Mouse (Mus musculus) liver, adult (tissue): ENCODE measurements around the gene Spaca7.

Source experiments
- GATA4 ChIP-seq: IDR thresholded peaks from 2 replicates; pipeline ENCODE4 v1.6.1; 2014; ENCODE audit warnings: mild to moderate bottlenecking, low read length; ENCODE audit not compliant: insufficient replicate concordance

The Spaca7 gene

DNA sequence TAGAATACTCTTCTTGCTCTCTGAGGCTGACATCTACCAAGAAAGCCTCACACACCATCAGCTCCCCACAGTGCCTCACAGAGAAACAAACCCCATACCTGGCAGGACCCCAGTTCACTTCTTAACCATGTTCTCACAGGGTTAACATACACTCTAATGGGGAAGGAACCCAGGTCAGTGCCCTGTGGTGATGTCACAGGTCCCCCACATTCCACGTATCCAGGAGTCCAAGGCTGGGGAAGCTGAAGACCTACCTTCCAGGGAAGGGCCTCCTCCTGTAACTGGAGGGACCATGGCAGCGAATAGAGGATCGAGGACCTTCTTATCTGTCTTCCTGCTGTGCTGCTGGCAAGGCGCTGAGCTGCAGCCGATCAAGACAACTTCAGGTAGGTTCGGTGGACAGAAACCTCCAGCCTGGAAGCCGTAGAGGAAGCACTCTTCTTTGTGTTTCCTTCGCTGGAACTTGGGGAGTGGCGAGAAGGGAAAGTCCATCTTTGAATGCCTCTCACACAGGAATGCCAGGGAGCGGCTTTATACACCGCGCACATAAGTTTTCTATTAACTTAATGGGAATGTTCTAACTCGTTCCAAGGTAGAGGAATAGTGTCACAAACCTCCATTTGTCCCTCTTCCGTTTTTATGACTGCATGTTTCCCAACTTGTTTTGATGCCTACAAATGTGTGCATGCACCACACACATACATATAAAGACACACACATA, at the start of gene Spaca7:
Gene Spaca7, plus strand, starts transcription at position 216 of the 721 bp plus-strand sequence.
- TF ChIP-seq GATA4 = no peak

- no peak for TF ChIP-seq GATA4
These were observed 48.5 kb upstream of the Spaca7 start for GRCm38 (mm10) chr8:12524279-12524678.

DNA sequence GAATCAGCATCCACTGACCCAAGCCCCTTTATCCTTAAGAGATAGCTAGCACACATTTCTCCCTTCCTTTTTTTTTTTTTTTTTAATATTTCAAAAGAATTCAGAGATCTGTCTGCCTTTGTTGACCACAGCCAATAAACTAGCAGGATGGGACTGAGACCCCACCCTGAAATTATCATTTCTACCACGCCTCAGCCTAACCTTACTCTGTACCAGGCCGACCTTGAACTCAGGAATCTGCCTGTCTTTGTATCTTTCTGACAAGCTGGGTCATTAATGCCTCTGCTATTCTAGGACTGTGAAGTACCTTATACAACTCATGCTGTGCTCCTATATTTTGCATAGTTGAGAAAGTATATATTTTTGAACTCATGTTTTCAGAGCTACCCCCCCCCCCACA, 44.2 kb upstream of the Spaca7 start:
- TF ChIP-seq GATA4 = no peak

DNA sequence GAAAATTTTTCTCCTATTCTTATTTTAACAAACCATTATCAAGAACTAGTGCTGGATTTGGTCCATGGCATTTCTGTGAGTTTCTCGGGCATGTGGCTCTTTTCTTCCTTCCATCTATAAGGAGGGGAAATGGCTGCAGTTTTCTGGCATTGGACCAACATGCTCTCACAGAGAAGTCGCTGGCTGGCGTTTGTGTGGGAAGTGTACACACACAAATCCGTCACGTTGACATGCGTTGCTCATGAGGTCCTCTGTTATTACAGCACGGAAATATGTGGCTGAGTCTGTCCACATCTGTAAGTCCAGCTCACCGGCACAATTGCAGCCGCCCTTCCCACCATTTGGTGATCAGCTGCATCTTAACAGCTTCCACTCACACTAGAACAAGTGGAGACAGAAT, 37.2 kb upstream of the Spaca7 start:
- TF ChIP-seq GATA4 = no peak

DNA sequence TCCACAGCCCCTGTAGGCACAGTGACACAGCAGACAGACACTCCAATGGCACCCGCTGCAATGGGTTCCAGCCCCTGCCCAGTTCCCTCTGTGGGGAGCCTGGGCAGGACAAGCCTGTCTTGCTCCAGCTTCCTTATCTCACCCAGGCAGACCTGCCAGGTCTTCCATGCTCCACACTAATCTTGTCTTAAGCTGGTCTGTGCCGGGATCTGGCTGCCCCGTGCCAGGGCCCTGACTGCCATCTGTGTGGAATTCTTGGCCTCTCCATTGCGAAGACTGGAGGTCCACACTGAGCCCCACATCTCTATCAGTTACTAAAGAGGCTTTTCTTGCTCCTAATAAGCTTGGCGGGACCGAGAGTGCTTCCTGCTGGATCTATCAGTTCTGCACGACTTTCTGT, 36.5 kb upstream of the Spaca7 start:
- TF ChIP-seq GATA4 = no peak

- no peak for TF ChIP-seq GATA4
These were observed 27.6 kb upstream of the Spaca7 start for GRCm38 (mm10) chr8:12545236-12545635.

GRCm38 (mm10) chr8:12545671-12546070, 27.2 kb upstream of the Spaca7 start:
- no peak for TF ChIP-seq GATA4

GRCm38 (mm10) chr8:12547466-12548220, 25.2 kb upstream of the Spaca7 start:
- no peak for TF ChIP-seq GATA4

GRCm38 (mm10) chr8:12548255-12548654, 24.6 kb upstream of the Spaca7 start:
- no peak for TF ChIP-seq GATA4

- no peak for TF ChIP-seq GATA4
These were observed 24.1 kb upstream of the Spaca7 start for GRCm38 (mm10) chr8:12548680-12549079.

DNA sequence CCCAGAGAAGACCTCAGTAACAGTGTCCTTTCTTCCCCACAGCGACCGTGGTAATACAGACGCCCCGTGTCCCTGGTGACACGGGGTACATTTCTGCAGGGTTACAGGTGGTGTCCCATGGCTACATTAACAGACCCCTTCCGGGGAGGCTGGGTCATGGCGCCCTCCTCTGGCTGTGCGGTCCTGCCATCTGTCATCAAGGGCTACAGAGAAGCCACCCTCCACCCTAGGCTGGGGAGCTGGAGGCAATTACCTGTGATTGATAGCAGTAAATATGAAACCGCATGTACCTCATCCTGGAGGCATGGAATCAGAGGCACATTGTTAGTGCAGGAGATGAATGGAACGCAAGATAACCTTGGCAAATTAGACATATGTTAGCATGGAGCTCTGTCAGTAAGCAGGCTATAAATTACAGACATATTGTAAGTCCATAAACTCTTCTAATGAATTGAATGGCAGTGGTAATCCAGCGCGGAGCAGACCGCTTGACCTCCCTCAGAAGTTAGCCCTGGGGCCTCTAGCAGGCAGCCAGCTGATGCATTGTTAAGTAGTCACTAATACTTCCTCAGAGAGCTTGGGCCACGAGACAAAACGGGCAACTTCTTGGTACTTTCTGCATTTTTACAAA, 17.2 kb upstream of the Spaca7 start:
- TF ChIP-seq GATA4 = no peak

DNA sequence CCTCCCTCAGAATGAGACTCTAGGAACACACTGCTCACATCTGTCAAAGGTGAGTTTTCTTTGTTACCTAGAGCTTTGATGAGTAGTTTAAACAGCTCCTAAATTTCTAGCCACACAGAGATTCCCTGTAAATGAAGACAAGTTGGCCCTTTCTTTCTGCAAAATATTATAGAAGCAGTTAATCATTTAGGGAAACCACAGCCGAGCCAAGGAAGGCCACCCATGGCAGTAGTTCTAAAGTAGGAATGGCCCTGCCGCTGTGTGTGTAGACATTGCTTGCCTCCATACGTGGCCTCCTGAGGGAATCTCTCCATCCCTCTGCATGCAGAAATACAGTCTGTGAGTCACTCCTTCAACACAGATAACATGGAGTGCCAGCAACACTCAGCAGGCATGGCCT, 14.0 kb upstream of the Spaca7 start:
- no peak for TF ChIP-seq GATA4

DNA sequence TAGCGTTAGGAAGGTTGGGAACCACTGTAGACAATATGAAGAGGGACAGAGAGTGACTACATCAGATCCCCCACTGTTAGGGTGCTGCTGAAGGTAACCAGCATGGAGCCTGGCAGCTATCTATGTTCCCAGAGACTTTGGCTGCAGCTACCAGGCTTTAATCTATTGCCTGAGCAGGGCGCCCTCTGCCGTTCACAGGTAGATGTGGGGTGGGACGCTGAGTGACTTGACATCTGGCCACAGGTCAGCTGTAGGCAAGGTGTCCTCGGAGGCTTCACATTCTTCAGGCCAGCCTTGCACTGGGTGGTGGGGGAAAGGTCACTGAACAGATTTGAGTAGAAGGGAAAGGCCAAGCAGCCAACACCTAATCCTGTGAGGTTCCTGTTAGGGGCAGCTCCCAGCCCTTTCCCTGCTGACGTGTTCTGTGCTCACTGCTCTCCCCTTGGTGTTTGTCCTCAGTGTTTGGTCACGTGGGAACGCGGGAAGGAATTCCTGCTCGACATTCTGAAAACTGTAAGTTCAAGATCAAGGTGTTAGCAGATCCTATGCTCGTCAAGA, 11.3 kb upstream of the Spaca7 start:
- no peak for TF ChIP-seq GATA4

GRCm38 (mm10) chr8:12564307-12564706, 8.5 kb upstream of the Spaca7 start:
- no peak for TF ChIP-seq GATA4

DNA sequence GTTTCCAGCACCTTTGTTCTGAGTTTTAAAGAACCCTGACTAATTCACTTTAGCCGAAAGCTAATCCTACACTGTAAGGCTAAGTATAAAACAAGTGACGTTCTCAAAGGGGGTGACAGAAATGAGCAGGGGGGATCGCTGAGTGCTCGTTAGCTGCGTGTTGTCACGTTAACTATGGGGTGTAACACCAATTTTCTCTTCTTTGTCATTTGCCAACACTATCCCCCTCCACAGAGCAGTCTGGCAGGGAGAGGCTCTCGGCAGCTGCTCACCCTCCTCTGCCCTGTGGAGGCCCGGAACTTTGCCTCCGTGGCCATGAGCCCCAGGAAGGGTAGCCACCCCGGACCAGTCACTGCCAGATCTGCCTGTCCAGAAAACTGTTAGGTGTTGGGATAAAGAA, 7.3 kb upstream of the Spaca7 start:
- TF ChIP-seq GATA4 = no peak

DNA sequence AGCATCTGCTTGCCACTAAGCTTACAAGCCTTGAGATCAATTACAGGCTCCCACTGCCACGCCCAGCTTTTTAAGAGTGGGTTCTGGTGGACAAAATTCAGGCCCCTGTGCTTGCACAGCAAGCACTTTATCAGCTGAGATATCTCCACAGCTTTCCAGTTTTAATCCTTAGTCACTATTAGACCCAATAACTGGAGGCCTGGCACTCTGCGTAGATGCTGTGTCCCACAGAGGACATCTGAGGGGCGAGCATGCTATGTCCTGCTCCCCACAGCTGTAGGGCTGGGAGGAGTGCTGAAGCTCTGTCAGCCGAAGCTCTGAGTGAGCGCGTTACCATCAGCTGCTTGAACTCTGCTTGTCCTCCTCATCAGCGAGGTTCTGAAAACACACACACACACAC, 6.3 kb upstream of the Spaca7 start:
- TF ChIP-seq GATA4 = no peak
